Mouse (Mus musculus): ENCODE measurements around the gene Wdr93. TPM values are rescaled to one million over a fixed set of nuclear protein-coding genes. Genes with fewer than 3 reads are reported as not detected.

Wdr93 gene
- under 1 TPM in 1 of 2 experiments, not detected in 1; 0.25 TPM for total RNA-seq (2021)

DNA sequence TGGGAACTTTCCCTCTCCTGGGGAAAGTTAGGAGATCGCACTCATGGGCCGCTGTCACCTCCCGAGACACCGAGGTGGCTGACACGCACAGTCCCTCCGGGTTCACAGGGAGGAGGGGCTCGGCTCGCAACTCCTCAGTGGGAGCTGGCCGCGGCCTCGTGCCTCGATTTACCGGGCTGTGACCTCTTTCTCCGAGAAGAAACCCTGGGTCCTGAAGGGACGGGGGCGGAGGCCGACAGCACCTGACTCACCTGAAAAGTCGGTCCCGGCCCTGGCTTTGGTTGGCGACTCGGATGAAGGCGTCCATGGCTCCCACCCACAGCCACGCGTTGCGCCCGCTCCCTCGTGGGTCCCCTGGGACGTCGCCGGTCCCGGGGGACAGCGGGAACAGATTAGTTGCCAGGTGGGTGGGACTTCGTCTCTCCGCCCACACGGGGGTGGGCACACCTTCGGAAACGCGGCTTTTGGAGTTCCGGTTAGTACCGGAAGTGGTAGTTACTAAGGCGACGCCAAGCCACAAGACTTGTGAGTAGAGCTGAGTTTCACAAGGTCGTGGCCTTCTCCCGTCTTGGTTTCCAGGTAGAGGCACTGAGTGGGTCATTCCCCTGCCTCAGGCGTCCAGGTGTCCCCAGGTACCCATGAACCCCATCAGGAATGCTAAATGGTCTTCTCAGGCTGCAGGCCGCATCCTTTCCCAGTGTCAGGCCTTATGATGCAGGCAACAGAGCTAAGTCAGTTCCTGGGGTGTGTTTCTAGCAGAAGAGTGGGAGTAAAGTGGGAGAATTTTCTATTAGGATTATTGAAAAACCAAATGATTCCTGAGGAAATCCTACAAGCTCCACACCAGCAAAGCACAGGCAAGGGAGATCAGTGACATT is at the start of gene Wdr93, which contains the start of gene Pex11a:
TSS of gene Wdr93 (plus strand) at position 505 of the 878 bp plus-strand sequence.
TSS of gene Pex11a (minus strand) at position 473 of the 878 bp plus-strand sequence.
- peak; percentile 76 to 82 for DNase-seq (ENCODE audit: low spot score in 2 of 2)

GRCm38 (mm10) chr7:79696495-79696894 is 46.5 kb upstream of the Wdr93 start:
- intact Hi-C loops (cut with DNase I): no loop called here
- no peak for DNase-seq (ENCODE audit: low spot score in 2 of 2)

More for the DNA sequence above, at the start of gene Wdr93, which contains the start of gene Pex11a:
- intact Hi-C loops (cut with DNase I): no loop called here

GRCm38 (mm10) chr7:79702755-79703154 is 40.2 kb upstream of the Wdr93 start:
- DNase-seq (ENCODE audit: low spot score in 2 of 2): no peak
- intact Hi-C loops (cut with DNase I): no loop called here

DNA sequence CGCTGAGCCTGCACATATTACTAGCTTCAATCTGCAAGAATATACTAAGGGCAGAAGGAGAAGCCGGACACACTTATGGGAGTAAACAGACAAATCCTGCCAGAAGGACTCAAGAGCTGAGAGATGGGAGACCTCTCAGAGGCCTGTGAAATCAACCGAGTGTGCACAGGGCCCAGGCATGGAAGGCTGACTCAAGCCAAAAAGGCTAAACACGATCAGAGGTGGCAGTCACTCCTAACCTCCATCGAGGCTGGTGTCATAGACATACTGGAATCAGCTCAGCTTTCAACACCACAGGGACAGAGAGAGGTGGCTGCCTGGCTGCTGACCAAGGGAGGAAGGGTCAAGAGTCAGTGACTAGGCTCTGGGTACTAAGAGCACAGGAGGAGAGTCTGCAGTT is 37.8 kb upstream of the Wdr93 start:
- intact Hi-C loops (cut with DNase I): no loop called here
- no peak for DNase-seq (ENCODE audit: low spot score in 2 of 2)

DNA sequence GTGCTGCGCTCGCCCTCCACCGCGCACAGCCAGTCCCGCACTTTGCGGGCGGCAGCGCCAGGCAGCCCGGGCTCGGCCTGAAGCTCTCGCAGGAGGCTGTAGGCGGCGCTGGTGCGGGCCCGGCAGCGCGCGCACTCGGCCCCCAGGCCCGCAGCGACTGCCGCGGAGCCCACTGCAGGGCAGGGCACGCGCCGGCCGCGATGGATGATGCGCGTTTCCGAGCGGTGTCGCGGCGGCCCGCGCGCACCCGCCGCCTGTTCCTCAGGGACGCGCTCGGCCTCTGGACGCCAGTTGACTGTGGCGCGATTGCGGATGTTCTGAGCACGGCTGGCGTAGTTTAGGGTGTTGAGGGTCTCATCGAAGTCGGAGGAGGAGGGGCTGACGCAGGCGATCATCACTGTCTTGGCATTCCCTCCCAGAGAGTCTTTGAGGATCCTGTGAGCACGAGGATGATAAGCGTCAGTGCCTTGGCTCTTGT is 32.8 kb upstream of the Wdr93 start:
- DNase-seq (ENCODE audit: low spot score in 2 of 2): peak; percentile 64 to 72
- intact Hi-C loops (cut with DNase I): no loop called here

- DNase-seq (ENCODE audit: low spot score in 2 of 2): no peak
- intact Hi-C loops (cut with DNase I): no loop called here
Measured at GRCm38 (mm10) chr7:79710831-79711230, 32.1 kb upstream of the Wdr93 start.

- DNase-seq (ENCODE audit: low spot score in 2 of 2): peak; percentile 36 to 40
- intact Hi-C loops (cut with DNase I): loop anchor here (5.0 kb wide), 1 partner anchor 53 kb away; the partner anchor contains the start of gene Ticrr
Measured at GRCm38 (mm10) chr7:79715187-79715981, 27.6 kb upstream of the Wdr93 start, which contains the start of gene Kif7. Kif7 (minus strand) TSS chr7:79715720.

DNA sequence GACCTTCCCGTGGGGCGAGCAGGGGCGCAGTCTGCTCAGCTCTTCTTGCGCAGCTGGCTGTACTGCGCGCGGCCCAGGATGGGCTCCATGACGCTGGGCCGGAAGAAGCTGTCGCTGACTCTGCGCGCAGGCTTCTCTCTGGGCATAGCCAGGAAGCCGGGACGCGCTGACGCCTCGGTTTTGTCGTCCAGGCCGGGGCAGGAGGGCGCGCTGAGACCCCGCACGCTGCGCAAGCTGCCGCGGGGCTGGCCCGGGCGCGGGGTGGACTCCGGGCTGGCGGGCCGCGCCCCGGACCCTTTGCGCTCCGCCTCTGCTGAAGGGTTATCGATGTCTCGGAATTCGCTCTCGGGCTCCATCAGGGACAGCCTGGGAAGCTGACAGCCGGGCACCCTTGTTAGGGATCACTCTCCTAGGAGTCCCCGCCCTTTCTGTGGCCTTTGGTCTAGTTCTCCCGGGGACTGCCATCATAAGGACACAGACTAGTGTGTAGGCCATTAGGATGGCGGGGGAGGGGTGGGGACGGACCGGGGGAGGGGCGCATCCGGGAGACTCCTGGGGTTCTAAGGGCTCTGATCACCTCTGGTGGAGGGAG is 21.5 kb upstream of the Wdr93 start:
- peak; percentile 39 to 49 for DNase-seq (ENCODE audit: low spot score in 2 of 2)
- intact Hi-C loops (cut with DNase I): no loop called here

GRCm38 (mm10) chr7:79727091-79727490 is 15.9 kb upstream of the Wdr93 start:
- peak; percentile 51 to 60 for DNase-seq (ENCODE audit: low spot score in 2 of 2)
- intact Hi-C loops (cut with DNase I): loop anchor here (5.0 kb wide), 1 partner anchor 235 kb away; no protein-coding TSS in a partner anchor

- intact Hi-C loops (cut with DNase I): loop anchor here (2.0 to 5.0 kb wide), 2 partner anchors 115 to 236 kb away; no protein-coding TSS in a partner anchor
- DNase-seq (ENCODE audit: low spot score in 2 of 2): peak; percentile 39 to 54
Measured at GRCm38 (mm10) chr7:79728219-79728618, 14.7 kb upstream of the Wdr93 start.

- intact Hi-C loops (cut with DNase I): loop anchor here (2.0 to 5.0 kb wide), 2 partner anchors 116 to 237 kb away; no protein-coding TSS in a partner anchor
- DNase-seq (ENCODE audit: low spot score in 2 of 2): peak; percentile 63 to 64
Measured at GRCm38 (mm10) chr7:79729169-79729568, 13.8 kb upstream of the Wdr93 start.

DNA sequence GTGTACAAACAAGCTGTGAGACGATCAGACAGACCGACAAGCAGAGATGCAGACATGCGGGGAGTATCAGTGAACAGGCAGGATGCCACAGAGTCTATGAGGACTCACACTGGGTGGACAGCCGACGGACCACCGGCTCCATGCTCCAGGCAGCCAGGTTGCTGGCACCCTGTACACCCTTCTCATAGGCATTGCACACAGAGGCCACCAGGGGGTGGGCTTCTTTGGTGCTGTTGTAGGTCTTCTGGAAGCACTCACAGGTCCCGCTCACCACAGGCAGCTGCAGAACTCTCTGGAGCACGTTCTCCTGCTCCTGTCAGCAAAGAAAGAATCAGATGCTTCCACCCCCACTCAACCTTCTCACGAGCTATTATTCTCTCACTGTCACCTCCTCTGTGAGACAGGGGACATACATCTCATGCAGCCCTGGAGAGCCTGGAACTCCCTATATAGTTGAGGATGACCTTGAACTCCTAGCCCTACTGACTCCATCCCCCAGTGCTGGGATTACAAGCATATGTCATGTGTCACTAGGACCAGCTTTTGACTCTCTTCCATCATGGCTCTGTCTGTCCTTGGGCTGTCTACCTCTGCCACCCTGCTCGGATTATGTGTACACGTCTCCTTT is 13.1 kb upstream of the Wdr93 start:
- intact Hi-C loops (cut with DNase I): loop anchor here (2.0 to 5.0 kb wide), 2 partner anchors 117 to 238 kb away; no protein-coding TSS in a partner anchor
- DNase-seq (ENCODE audit: low spot score in 2 of 2): no peak

- intact Hi-C loops (cut with DNase I): no loop called here
- DNase-seq (ENCODE audit: low spot score in 2 of 2): no peak
Measured at GRCm38 (mm10) chr7:79731438-79731837, 11.5 kb upstream of the Wdr93 start.

- intact Hi-C loops (cut with DNase I): no loop called here
- no peak for DNase-seq (ENCODE audit: low spot score in 2 of 2)
Measured at GRCm38 (mm10) chr7:79732622-79733021, 10.3 kb upstream of the Wdr93 start, which contains the start of gene Plin1. Plin1 (minus strand) TSS chr7:79732903.

- no peak for DNase-seq (ENCODE audit: low spot score in 2 of 2)
- intact Hi-C loops (cut with DNase I): no loop called here
Measured at GRCm38 (mm10) chr7:79734563-79734962, 8.4 kb upstream of the Wdr93 start.

GRCm38 (mm10) chr7:79736511-79736910 is 6.5 kb upstream of the Wdr93 start:
- intact Hi-C loops (cut with DNase I): no loop called here
- no peak for DNase-seq (ENCODE audit: low spot score in 2 of 2)

DNA sequence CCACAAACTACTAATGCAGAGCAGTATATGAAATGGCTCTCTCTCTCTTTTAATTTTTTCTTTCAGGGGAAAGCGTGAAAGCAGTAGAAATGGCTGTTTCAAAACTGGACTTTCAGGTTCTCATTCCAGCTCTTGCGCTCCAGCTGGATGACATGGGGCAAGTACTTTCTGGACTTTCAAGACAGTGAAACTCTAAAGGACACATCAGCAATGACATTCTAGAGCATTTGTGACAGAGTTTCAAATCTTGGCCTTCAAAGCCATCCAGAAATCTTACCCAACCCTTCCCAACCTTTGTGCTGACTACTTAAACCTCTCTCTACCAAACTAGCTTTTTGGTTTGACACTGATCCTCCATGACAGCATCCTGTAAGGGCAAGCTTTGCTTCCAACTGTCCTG is 4.0 kb upstream of the Wdr93 start:
- intact Hi-C loops (cut with DNase I): no loop called here
- no peak for DNase-seq (ENCODE audit: low spot score in 2 of 2)

GRCm38 (mm10) chr7:79740279-79740678 is 2.7 kb upstream of the Wdr93 start:
- DNase-seq (ENCODE audit: low spot score in 2 of 2): no peak
- intact Hi-C loops (cut with DNase I): no loop called here

- no peak for DNase-seq (ENCODE audit: low spot score in 2 of 2)
- intact Hi-C loops (cut with DNase I): no loop called here
Measured at GRCm38 (mm10) chr7:79742277-79742658, 695 bp upstream of the Wdr93 start.

Data from left cerebral cortex, postnatal 25 days (tissue).